ENCODE assay signal across 17 mouse cellular contexts in genomic region chr2:24500921-24501320, GRCm38 (mm10). TPM values are rescaled to one million over a fixed set of nuclear protein-coding genes. Genes with fewer than 3 reads are reported as not detected.
"Had no signal": no experiment of that assay in that cellular context is flagged by ENCODE, and none has a peak within 500 bp of the region (broad histone marks: within the 10 kb centered on the region; RNA-seq: fewer than 3 reads in every experiment).

No protein-coding gene starts in this region.

- H3K36me3 ChIP-seq: midbrain, embryonic 13.5 days; midbrain, embryonic 15.5 days; neural tube, embryonic 12.5 days had no signal

- H3K4me3 ChIP-seq: megakaryocyte, embryonic 14.5 days; midbrain, embryonic 13.5 days; midbrain, embryonic 15.5 days; neural tube, embryonic 12.5 days had no signal

- H3K4me1 ChIP-seq: megakaryocyte, embryonic 14.5 days; midbrain, embryonic 15.5 days had no signal

- H3K27ac ChIP-seq: macrophage; midbrain, embryonic 13.5 days; midbrain, embryonic 15.5 days; neural tube, embryonic 12.5 days had no signal

- H3K27me3 ChIP-seq: midbrain, embryonic 15.5 days had no signal

- H3K9ac ChIP-seq: liver, postnatal 0 days; midbrain, embryonic 13.5 days; midbrain, embryonic 15.5 days; neural tube, embryonic 12.5 days had no signal

- ATAC-seq: liver, postnatal 0 days; midbrain, embryonic 13.5 days; midbrain, embryonic 15.5 days had no signal

- H3K9me3 ChIP-seq: midbrain, embryonic 13.5 days; midbrain, embryonic 15.5 days; neural tube, embryonic 12.5 days had no signal

- H3K4me2 ChIP-seq: midbrain, embryonic 11.5 days; midbrain, embryonic 13.5 days; midbrain, embryonic 15.5 days; neural tube, embryonic 12.5 days had no signal

- DNase-seq: liver, postnatal 0 days; lung, adult 2 months; lung, postnatal 14 days; lung, postnatal 36 days; right cerebral cortex, postnatal 14 days; thymus, adult 2 months; thymus, postnatal 25 days; thymus, postnatal 4 days had no signal

RNA-seq across cellular contexts. Expression of gene Pax8, which starts 25.5 kb away (rescaled TPM):
- polyA plus RNA-seq: liver, postnatal 0 days; lung, adult 2 months; lung, embryonic 16.5 days; macrophage; spleen, adult 2 months; urinary bladder, adult 2 months had no signal
